Mouse (Mus musculus) thymus, postnatal 0 days (tissue): ENCODE results near the gene Ccdc106. TPM values are rescaled to one million over a fixed set of nuclear protein-coding genes. Genes with fewer than 3 reads are reported as not detected.
"Not testable (repeated sequence)": the region's sequence is repeated elsewhere in the genome, so short reads cannot be mapped to it uniquely, and the experiment has no call there.

Experiments used
- DNase-seq: peaks from one replicate; pipeline ENCODE4 v3.0.0-alpha.2; 2015; ENCODE audit warnings: low spot score
- polyA plus RNA-seq: library from polyadenylated mRNA; unstranded; fragments of >200 nt; fragmentation: Nextera tagmentation; extraction: Ambion mirVana; gene quantifications from 2 replicates; pipeline ENCODE4 v1.2.1, GENCODE M21; 2015

Gene Ccdc106
- polyA plus RNA-seq = 0.27 TPM in 1 of 2 replicates, not detected in the other

DNA sequence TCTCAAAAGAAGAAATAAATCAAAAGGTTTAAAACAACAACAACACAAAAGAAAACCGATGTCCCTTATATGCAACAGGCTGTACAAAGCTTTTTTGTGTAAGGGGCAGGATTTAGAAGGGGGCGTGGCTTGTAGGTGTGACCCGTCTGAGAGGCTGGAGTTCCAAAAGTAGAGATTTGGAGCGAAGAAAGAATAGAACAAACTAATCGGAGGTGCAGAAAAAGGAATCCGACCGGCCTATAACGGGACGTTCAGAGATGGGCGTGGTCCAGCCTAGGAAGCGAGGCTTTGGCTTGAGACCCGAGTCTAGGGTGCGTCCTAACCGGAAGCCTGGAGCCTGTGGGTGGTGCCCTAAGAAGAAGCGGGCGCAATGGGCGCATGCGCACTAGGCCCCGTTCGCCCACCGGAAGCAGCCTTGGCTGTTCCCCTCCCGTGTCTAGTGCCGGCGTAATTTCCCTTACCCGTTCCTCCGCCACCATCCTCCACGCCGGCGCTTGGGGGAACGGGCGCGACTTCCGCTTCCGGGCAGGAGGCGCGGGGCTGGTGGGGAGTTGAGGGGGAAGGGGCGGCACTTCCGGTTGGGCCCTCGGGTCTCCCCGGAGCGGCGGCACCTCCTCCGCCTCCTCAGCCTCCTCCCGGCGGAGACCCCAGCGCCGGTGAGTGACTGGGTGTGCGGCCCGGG, at the start of gene Ccdc106, which contains the start of gene Zfp865:
TSS of gene Ccdc106 (plus strand) at position 554 of the 682 bp plus-strand sequence.
TSS of gene Zfp865 (plus strand) at position 377 of the 682 bp plus-strand sequence.
- peak; percentile 99 for DNase-seq

- no peak for DNase-seq
These were observed 49.3 kb upstream of the Ccdc106 start, which contains the start of gene Sbk3 for GRCm38 (mm10) chr7:4971068-4971467. TSS of gene Sbk3 (minus strand) at chr7:4971168.

- DNase-seq = no peak
These were observed 48.6 kb upstream of the Ccdc106 start for GRCm38 (mm10) chr7:4971710-4972109.

GRCm38 (mm10) chr7:4972321-4973047, 47.9 kb upstream of the Ccdc106 start:
- DNase-seq = no peak

DNA sequence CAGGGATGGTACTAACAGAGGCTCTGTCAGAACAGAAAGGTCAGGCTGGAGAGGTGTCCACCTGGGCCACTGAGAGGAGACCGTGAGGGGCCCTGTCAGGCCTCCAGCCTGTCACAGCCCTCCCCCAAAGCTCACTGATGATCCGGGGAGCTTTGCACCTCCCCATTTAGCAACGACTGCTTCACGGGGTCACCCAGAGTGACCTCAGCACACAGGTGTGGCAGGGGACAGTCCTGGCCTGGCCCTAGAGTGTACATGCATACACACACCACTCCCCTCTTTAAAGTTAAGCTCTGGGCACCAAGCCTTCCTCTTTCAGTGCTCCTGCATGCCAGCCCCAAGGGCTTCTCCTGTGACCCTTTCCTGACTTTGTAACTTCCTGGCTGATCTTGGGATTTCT, 44.9 kb upstream of the Ccdc106 start:
- no peak for DNase-seq

- DNase-seq = no peak
These were observed 43.5 kb upstream of the Ccdc106 start for GRCm38 (mm10) chr7:4976832-4977231.

- no peak for DNase-seq
These were observed 32.1 kb upstream of the Ccdc106 start for GRCm38 (mm10) chr7:4988250-4988649.

DNA sequence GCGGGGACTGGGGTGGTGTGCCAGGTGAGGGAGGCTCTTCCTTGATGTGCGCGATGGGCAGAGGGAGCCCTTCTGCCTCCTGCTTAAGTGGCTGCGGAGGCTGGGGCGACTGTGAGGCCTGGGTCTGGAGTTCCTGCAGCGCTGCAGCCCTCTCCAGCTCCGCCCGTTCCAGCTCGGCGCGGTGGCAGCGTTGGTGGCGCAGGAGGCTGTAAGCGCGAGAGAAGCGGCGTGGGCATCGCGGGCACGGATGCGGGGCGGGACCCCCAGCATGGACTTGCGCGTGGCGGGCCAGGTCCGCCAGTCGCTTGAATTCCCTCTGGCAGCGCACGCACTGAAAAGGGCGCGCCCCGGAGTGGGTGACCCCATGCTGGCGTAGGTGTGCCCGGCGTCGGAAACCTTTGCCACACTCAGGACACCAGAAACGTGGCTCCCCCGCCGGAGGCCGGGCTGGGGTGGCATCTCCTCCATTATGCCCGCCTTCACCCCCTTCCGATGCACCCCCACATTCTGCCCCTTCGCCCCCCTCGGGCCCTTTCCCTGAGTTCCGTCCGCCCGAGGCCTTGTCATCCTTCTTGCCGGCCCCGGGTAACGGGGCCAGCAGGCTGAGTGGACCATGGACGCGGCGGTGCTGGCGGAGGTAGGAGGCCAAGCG, 26.9 kb upstream of the Ccdc106 start:
- DNase-seq = no peak

- DNase-seq = no peak
These were observed 26.2 kb upstream of the Ccdc106 start for GRCm38 (mm10) chr7:4993999-4994788.

DNA sequence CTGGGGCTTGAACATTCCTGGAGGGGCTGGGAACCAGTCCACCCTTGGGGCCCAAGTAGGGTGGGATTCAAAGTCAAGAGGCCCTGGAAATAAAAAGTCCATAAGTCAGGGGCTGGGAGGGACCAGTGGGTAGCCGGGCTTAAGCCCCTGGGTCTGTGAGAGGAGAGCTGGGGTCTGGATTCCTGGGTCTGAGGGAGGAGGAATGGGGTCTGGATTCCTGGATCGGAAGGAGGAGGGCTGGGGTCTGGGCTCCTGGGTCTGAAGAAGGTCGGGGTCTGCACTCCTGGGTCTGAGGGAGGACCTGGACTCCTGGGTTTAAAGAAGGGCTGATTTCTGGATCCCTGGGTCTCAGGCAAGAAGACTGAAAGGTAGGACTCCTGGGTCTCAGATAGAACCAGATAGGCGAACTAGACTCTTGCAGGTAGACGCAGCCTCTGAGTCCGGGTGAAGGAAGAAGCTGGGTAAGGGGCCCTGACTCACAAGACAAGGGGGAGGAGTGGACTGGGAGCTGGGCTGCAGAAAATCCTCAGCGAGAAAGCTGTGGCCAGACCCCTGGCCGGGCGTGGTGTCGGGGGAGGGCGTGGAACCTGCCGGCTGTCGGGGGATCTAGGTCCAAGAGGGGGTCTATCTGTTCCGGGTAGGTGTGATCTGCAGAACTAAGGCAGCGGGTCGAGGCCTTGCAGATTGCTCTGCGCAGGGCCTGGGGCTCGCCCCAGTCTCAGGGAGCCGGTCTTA, 24.9 kb upstream of the Ccdc106 start:
- no peak for DNase-seq

DNA sequence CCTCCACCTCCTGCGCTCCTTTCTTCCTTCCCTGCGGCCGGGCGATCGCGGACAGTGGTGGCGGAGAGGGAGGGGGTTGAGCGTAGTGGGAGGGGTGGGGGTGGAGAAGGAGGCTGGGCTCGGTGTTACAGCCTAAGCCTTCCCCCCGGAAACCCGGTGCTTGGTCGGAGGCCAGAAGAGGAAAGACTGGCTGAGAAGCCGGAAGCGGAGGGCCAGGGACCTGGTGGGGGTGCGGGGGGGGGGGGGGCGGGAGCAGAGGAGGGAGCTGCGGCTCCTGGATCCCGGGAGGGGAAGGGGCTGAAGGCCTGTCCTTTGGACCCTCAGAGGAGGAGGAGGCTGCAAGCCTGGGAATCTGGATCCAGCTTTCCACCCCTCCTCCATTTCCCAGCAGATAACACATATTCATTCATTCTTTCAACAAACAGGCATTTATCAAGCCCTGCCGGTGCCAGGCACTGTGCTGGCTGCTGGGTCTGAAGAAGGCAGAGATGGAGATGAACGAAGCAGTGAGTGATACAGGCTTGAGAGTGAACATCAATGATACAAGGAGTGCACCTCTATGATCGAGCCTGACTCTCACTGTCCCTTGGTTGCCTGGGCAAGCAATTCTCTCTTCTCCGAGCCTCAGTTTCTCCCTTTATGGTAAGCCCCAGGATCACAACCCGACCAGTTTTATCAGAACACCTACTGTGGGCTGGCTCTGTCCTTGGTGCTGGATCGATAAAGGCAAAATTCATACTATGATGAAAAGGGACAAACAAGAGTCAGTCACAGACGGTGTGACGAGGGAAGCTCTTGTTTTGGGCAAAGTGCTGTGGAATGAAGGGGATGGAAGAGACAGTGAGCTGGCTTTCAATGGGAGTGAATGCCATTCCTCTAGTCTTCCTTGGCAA, 24.1 kb upstream of the Ccdc106 start, which contains the start of gene Zfp579:
TSS of gene Zfp579 (minus strand) at position 156 of the 893 bp plus-strand sequence.
- DNase-seq = peak; percentile 84

- no peak for DNase-seq
These were observed 23.4 kb upstream of the Ccdc106 start for GRCm38 (mm10) chr7:4996934-4997333.

DNA sequence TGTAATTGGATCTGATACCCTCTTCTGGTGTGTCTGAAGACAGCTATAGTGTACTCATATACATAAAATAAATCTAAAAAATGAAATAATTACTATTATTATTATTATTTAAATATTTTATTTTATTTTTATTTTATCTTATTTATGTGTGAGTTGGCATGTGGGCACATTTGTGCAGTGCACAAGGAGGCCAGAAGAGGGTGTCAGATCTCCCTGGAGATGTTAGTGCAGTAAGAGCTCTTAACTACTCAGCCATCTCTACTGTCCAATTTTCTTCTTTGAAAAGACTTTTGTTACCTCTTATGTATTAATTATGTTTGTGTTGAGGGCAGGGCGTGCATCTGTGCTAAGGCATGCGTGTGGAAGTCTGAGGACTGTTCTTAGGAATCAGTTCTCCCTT, 20.5 kb upstream of the Ccdc106 start:
- DNase-seq = peak; percentile 29

GRCm38 (mm10) chr7:5002876-5003275, 17.5 kb upstream of the Ccdc106 start:
- DNase-seq = not testable (repeated sequence)

DNA sequence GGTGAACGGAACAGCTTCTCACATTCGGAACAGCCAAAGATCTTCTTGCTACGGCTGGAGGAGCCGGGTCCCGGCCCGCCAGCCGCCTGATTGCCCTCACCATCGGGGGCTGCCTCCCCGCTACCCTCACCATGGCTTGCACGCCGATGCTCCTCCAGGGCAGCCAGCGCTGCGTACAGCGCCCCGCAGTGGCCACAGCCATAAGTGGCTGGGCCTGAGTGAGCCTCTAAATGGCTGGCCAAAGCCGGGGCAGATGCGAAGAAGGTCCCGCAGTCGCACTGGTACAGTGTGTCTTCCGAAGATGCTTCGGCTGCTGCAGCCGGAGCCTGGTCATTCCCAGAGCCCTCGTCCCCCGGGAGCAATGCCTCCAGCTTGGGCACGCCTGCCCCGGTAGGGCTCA, 12.1 kb upstream of the Ccdc106 start:
- no peak for DNase-seq

- DNase-seq = no peak
These were observed 7.5 kb upstream of the Ccdc106 start for GRCm38 (mm10) chr7:5012681-5013513.

DNA sequence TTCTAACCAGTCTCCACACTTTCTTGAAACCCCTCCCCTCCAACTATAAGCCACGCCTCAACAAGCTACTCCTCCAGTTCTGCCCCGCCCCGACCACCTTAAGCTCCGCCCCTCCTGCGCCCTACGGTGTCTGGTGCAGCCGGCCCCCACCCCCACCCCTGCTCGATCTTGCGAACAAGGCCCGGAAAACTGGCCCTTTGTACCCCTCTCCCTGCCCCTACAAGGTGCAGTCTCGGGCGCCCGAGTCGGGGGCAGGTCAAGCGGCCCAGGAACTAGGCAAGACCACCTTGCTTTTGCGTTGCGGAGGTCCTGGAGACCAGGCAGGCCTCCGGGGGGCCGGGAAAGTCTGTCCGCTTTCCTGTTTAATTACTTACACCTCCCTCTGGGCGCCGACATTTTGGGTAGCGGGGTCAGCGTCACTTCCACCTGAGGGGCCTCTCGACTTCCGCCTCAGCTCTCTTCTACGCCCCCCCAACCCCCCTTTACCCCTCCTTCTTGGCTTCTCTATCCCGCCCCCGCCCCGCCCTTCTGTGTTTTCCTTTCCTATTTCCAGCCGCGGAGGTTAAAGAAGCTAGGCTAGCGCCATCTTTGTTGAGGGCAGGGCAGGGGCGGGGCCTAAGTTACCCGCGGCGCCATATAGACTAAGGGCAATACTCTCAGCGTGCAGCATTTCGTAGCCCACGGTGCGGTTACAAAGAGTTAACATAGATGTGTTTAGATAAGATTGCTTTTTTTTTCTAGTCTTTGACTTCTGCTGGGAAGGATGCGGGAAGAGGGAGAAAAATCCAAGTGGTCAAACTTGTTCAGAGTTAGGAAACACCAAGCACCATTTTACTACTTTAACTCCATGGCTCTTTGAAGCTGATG, 5.9 kb upstream of the Ccdc106 start, which contains the start of the genes Zfp524 and Fiz1:
TSS of gene Zfp524 (plus strand) at position 165 of the 867 bp plus-strand sequence.
TSS of gene Fiz1 (minus strand) at position 447 of the 867 bp plus-strand sequence.
- DNase-seq = peak; percentile 98
